Mouse (Mus musculus): ENCODE results near the gene Capn12.
"Not testable (repeated sequence)": the region's sequence is repeated elsewhere in the genome, so short reads cannot be mapped to it uniquely, and the experiment has no call there.

The Capn12 gene

DNA sequence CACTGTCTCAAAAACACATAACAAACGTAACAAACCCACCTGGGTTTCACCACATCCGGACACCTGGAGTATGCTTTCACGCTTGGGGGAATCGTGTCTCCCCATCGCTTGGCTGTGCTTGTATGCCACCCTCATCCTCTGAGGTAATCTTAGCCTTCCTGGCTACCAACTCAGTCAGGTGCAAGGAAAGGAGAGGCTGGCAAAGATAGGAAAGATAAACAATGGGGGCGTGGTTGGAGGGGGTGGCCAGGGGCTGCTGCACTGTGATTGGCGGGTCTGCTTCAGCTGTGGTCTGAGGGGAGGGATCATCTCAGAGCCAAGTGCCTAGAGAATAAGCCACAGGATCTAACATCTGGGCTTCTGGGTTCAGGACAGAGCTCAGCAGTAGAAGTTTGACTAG lies 1.6 kb upstream of the Capn12 start:
- no peak for DNase-seq

GRCm38 (mm10) chr7:28880554-28880953 lies 668 bp upstream of the Capn12 start:
- no peak for DNase-seq

- DNase-seq: no peak
Observed at GRCm38 (mm10) chr7:28883039-28883438, 1.8 kb downstream of the Capn12 start.

GRCm38 (mm10) chr7:28883704-28884103 lies 2.5 kb downstream of the Capn12 start:
- DNase-seq: not testable (repeated sequence)

DNA sequence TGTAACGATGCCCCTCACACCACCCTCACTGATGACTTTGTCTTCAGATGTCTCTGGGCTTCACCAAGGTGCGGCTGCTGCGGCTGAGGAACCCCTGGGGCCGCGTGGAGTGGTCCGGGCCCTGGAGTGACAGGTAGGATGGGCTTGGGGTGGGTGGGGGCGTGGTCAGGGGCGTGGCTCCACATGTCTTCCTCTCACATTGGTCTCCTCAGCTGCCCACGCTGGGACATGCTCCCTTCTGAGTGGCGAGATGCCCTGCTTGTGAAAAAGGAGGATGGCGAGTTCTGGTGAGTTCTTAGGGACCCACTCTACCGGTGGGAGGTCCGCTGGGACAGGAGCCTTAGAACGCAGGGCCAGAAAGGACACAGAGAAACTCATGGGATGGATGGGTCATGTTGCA lies 5.3 kb downstream of the Capn12 start:
- no peak for DNase-seq

GRCm38 (mm10) chr7:28888701-28889161 lies 7.5 kb downstream of the Capn12 start:
- no peak for DNase-seq

GRCm38 (mm10) chr7:28892601-28893000 lies 11.4 kb downstream of the Capn12 start:
- DNase-seq: no peak

DNA sequence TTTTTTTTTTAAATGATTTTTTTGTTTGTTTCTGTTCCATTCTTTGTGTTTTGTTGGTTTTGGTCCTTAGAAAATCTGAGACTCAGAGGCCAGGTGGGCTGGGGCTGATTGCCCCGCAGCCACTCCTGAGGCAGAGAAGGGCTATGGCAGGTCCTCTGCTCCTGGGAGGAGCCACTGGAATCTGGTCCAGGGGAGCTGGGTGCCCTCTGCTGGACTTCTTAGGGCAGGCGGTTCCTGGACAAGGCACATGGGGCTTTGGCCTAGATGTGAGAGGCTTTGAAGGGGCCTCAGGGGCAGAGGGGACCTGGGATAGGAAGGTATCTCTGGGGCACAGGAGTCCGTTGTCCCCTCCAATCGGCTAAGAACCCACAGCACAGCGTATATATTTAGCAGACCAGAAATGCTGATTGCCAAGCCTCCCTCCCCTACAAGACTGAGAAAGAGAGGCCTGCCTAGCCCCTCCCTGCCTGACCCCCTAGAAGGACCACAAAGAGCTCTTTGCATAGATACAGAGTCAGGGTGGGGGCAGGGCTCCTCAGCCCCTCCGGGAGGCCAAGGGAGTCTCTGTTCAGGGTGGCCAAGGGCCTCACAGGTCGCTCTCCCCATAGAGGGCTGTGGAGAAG lies 12.5 kb downstream of the Capn12 start:
- DNase-seq: peak; percentile 54 to 75

DNA sequence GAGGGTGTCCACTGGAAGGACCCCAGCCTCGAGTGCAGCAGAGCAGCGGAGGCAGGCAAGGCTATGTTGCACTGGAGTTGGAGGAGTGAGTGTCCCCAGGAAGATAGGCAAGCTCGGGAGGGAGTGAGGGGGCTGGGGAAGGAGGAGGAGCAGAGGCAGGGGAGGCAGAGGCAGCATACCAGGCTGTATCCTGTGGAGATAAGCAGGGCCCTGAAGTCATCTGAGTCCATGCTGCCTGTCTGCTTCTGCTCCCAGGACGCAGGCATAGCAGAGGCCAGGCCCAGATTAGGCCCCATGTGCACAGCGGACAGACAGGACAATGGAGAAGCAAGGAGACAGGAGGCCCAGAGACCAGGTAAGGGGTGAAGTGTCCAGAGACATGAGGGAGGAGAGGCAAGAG lies 13.7 kb downstream of the Capn12 start:
- no peak for DNase-seq

DNA sequence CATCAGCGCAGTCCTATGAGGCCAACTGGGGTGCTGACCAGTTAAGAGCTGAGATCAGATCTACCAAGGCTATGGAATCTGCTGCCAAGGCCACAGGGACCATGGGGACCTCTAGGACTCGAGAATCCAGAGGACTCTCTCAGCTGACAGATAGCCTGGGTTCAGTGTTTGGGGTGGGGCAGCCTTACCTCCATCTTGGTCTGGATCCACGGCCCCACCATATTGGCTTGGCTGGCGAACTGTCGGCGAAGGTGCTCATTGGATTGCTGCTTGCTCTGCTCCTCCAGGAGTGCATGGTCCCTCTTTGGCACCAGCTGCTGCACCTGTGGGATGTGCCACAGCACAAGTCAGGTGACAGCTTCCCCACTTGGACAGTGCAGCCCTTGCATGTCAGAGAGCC lies 16.4 kb downstream of the Capn12 start:
- DNase-seq: no peak

DNA sequence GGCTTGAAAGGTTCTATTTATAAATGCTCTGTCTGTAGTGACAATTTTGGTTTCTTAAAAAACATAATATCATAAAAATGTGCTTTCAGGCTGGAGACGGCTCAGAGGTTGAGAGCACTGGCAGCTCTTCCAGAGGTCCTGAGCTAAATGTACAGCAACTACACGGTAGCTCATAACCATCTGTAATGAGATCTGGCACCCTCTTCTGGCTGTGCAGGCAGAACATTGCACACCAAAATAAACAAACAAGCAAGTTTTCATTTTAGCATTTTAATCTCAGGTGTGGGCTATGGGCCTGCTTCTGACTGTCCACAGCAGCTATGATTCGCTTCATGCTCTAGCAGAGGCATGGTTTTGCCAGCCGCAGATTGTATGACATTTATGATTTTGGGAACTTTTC lies 18.8 kb downstream of the Capn12 start:
- no peak for DNase-seq

DNA sequence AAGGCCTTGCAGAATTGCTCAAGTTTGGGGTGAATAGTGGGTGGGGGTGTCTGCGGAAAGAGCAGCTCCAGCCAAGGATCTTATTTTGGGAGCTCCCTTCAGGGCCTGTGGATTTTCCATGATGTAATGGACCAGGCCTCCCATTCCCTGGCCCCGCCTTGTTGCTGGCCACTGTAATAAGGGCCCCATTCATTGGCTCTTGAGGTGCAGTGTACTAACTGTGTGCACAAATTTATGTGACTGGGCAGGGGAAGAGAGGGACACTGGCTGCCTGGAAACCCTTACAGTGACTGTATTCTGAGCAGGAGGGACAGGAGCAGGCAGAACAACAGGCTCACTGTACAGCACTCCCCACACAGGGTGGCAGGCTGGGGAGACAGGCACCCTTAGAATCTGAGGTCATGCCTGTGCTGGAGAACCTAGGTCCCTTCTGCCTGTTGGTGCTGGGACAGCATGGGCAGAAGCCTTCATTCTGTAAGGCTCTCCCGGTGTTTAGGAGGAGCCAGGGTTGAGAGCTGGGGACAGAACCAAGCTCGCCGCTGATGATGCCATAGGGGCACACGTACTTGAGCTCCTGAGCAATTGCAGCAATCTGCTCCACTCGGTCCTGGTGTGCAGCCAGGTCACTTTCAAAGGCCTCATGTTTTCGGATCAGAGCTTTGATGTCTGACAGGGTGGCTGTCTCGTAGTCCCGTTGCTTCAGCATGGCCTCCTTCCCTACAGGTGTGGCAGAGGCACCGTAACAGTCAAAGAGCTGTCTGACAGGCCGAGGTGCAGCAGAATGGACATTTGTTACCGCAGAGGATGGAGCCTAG lies 20.3 kb downstream of the Capn12 start:
- DNase-seq: peak in 1 of 2 experiments; percentile 61

GRCm38 (mm10) chr7:28902180-28902579 lies 21.0 kb downstream of the Capn12 start:
- no peak for DNase-seq

DNA sequence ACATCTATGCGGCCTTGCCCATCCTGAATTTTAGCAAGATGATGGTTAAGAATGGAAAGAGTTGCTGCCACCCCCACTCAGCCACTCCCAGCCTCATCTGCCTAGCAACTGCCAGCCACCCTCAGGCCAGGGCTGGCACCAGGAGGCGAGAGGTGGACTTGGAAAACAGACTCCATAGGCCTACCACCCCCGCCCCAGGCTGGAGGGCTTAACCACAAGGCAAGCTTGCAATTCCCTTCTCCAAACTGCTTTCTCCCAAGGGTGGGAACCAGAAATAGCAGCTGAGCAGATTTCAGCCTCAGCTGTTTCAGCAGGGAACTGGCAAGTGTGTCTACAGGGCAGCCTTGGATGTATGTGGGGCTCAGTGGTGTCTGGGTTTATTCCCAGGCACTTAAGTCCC lies 21.6 kb downstream of the Capn12 start:
- no peak for DNase-seq

DNA sequence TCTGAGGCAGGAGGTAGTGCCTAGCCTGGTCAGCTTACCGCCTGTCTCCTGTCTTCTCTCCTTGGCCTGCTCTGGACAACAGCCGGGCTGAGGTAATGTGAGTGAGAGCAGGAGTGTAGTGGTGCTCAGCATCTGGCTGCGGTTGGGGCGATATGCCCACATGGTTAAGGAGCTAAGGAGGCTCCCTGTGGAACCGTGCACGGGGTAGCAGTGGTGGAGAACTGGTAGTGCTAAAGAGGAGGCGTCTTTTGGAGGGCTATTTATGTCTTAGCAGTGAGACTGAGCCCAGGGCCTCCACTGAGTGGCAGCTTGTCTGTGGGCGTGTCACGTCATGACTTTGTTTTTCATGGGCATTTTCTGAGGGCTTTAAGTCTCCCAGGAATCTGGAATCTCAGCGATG lies 22.6 kb downstream of the Capn12 start:
- no peak for DNase-seq

- DNase-seq: no peak
Observed at GRCm38 (mm10) chr7:28907195-28907594, 26.0 kb downstream of the Capn12 start.

GRCm38 (mm10) chr7:28911632-28912031 lies 30.4 kb downstream of the Capn12 start:
- peak; percentile 73 to 88 for DNase-seq

DNA sequence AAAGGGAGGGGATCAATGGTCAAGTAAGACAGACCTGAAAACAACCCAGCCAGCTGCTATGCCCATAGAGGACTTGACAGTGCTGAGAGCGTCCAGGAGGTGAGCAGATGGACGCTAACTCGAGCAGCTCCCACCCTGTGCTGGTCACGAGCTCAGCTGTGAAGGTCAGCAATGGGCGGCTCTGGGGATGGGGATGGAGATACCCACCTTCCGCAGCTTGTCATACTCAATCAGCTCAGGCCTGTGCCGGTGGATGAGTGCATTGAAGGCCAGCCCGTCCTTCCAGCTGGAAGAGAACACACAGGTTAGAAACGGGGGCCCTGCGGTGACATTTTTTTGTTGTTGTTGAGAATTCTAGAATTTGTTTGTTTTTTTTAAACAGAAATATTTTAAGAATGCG lies 31.9 kb downstream of the Capn12 start:
- DNase-seq: no peak

GRCm38 (mm10) chr7:28916491-28916890 lies 35.3 kb downstream of the Capn12 start:
- DNase-seq: no peak

DNA sequence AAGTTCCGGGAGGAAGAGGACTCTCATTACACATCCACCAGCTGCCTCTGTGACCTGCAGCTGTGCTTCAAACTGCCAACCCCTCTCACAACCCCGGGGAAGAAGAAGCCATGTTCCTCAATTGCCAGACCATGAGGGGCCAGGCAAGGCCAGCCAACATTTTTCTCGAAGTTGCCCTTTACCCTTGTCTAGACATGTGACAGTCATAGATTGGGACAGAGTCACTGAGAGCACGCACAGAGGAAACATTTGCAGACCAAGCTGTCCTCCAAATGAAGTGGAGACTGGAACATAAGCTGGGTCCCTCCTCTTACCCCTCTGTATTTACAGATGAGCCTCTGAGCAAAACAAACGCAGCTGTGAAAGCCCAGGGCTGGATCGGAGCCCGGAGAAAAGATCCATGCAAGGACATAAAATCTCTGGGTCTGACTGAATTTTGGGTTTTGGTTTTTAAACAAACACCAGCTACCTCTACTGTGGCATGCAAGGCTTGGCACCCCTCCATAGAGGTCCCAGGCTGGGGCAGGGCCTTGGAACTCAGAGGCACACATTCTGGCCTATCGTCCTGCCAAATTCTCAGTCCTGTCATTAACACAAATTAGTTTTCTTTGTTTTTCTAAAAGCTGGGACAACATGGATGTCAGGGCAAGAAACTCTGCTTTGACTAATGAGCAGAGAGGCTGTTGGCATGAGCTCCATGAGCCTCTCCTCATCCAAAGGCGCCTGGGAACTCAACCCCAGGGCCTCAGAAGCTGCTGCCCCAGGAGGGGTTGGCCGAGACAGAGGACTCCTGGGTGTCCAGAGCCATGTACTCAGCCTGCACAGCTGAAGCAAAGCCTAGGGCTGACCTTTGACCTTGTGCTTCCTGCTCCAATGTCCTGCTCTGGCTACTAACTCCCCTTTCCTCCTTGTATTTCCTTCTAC lies 36.5 kb downstream of the Capn12 start:
- DNase-seq: peak; percentile 79 to 83

DNA sequence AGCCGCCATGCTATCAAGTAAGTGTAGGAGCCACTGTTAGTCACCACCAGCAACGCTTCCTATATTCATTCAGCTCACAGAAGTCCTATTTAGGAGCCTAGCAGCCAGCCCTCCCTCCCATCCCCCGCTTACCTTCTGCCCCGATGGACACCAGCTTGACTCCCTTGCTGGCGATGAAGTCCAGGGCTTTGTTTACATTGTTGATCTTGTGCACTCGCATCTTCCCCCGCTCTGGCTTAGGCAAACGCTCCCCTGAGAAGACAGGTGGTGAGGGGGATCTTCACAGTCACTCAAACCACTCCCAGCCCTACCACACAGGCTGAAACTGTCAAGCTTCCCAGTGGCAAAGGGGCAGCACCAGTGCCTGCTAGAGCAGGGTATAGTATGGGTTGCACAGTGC lies 37.3 kb downstream of the Capn12 start:
- no peak for DNase-seq

- peak; percentile 85 to 90 for DNase-seq
Observed at GRCm38 (mm10) chr7:28919815-28920214, 38.6 kb downstream of the Capn12 start.

DNA sequence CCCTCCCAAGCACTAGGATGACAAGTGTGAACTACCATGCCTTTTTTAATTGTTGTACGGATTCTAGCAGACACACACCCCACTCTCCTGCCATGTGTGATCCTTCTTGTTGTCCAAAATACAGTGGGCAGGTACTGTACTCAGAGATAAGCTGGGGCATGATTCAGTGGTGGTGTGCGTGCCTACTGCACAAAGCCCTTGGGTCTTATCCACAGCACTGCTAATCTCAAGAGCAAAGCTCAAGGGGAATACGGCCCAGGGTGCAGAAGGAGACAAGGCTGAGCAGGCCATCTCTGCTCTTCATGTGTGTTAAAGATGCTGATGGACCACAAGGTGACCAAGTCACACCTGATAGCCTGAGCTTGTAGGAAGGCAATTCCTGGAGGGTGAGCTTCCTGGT lies 40.0 kb downstream of the Capn12 start:
- no peak for DNase-seq
